ENCODE assay signal across 11 mouse cellular contexts in the genomic region with DNA sequence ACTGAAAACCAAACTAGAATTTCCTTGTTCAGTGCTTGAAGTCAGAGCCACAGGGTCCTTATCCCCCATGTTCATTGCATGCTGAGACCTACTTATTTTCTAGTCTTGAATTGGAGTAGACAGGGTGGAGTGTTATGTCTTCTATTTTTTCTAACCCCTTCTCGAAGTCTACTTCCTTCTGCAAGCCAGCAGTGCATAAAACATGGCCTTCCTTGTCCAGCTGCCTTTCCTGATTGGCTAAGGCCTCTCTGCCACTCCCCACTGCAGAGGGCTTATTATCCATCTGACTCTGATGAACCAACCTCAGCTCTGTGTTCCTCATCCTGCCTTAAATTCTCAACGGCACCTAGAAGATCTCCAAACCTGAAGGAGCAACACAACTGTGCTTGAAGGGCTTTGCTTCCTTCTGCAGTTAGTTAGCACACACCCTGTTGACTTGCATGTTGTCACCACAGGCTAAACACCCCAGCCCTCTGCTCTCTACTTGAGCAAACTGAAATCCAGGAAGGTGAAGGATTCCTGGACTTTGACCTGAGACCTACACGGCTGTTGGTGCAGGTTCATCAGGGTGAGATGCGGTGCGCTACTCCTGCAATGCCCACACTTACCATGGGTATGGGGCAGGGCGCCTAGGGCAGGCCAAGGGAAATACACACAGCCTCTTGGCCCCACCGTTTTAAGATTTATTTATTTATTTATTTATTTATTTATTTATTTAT.
DNase-seq lines count a peak whose midpoint lies in the region; ATAC-seq and TF ChIP-seq lines count a peak whose summit lies in the region.
"Had no signal": no experiment of that assay in that cellular context is flagged by ENCODE, and none has a peak within 500 bp of the region (broad histone marks: within the 10 kb centered on the region; RNA-seq: fewer than 3 reads in every experiment).

No protein-coding gene starts in this region.

- ATAC-seq in hindbrain, embryonic 11.5 days (ENCODE audit: low FRiP score): no peak
- no peak for ATAC-seq in midbrain, embryonic 12.5 days (ENCODE audit: low FRiP score, low read depth)
- no peak for ATAC-seq in midbrain, postnatal 0 days (ENCODE audit: low FRiP score)
- ATAC-seq in liver, embryonic 15.5 days (ENCODE audit: insufficient read depth): no peak

- H3K36me3 ChIP-seq in hindbrain, embryonic 10.5 days: peaks cover 21% of the 10 kb centered on the region
- H3K36me3 ChIP-seq in hindbrain, embryonic 11.5 days (ENCODE audit: control insufficient read depth, insufficient read depth, low read length): no peaks in the 10 kb centered on the region
- H3K36me3 ChIP-seq in midbrain, embryonic 12.5 days: 0 out of 2 replicates have a peak, but pooled peaks cover 6% of the 10 kb centered on the region
- no peaks in the 10 kb centered on the region for H3K36me3 ChIP-seq in midbrain, postnatal 0 days (ENCODE audit: insufficient read depth, low read length)
- H3K36me3 ChIP-seq in liver, embryonic 15.5 days (replicated peaks): 0 out of 2 replicates have a peak, but pooled peaks cover 21% of the 10 kb centered on the region
- peaks cover under 1% of the 10 kb centered on the region; the same call in 1 of the 2 replicates for H3K36me3 ChIP-seq in heart, embryonic 10.5 days
- H3K36me3 ChIP-seq: neural tube, embryonic 13.5 days had no signal

- no peak overlapping the region for H3K9ac ChIP-seq in hindbrain, embryonic 11.5 days (ENCODE audit: low read depth, low read length)
- no peak overlapping the region for H3K9ac ChIP-seq in midbrain, embryonic 12.5 days (replicated peaks)
- no peak overlapping the region for H3K9ac ChIP-seq in midbrain, postnatal 0 days (replicated peaks; ENCODE audit: low read length, poor library complexity, severe bottlenecking)
- H3K9ac ChIP-seq in liver, embryonic 15.5 days: no peak overlapping the region

- no peak overlapping the region for H3K4me2 ChIP-seq in hindbrain, embryonic 11.5 days (replicated peaks; ENCODE audit: low read depth, low read length)
- H3K4me2 ChIP-seq in midbrain, embryonic 12.5 days (replicated peaks): no peak overlapping the region
- H3K4me2 ChIP-seq in midbrain, postnatal 0 days (ENCODE audit: low read depth, low read length, poor library complexity, severe bottlenecking): no peak overlapping the region
- no peak overlapping the region for H3K4me2 ChIP-seq in liver, embryonic 15.5 days
- H3K4me2 ChIP-seq: neural tube, embryonic 13.5 days had no signal

- DNase-seq in hindbrain, embryonic 10.5 days (ENCODE audit: low spot score): no peak
- DNase-seq in hindbrain, embryonic 11.5 days (ENCODE audit: low spot score): no peak
- no peak for DNase-seq in midbrain, postnatal 0 days (ENCODE audit: low spot score)
- DNase-seq in testis, postnatal 14 days (ENCODE audit: low spot score): no peak
- DNase-seq in retina, embryonic 14.5 days (ENCODE audit: low spot score): no peak
- DNase-seq in heart, embryonic 10.5 days (ENCODE audit: low spot score): no peak
- DNase-seq: B cell, adult 2 months; cerebellum, adult 18-20 months had no signal

- H3K4me1 ChIP-seq in hindbrain, embryonic 10.5 days (replicated peaks): peaks cover 98% of the 10 kb centered on the region
- H3K4me1 ChIP-seq in hindbrain, embryonic 11.5 days (replicated peaks; ENCODE audit: control insufficient read depth, insufficient read depth, low read length): peaks cover 52% of the 10 kb centered on the region
- H3K4me1 ChIP-seq in midbrain, embryonic 12.5 days: peaks cover 96% of the 10 kb centered on the region
- H3K4me1 ChIP-seq in midbrain, postnatal 0 days (ENCODE audit: insufficient read depth, low read length): peaks cover 18% of the 10 kb centered on the region
- peaks cover 90% of the 10 kb centered on the region for H3K4me1 ChIP-seq in liver, embryonic 15.5 days (replicated peaks)
- H3K4me1 ChIP-seq in heart, embryonic 10.5 days: peaks cover 94% of the 10 kb centered on the region

- no peaks in the 10 kb centered on the region for H3K9me3 ChIP-seq in hindbrain, embryonic 10.5 days
- H3K9me3 ChIP-seq in hindbrain, embryonic 11.5 days (ENCODE audit: control insufficient read depth, low read length): no peaks in the 10 kb centered on the region
- no peaks in the 10 kb centered on the region for H3K9me3 ChIP-seq in midbrain, embryonic 12.5 days
- H3K9me3 ChIP-seq in midbrain, postnatal 0 days (ENCODE audit: low read length): no peaks in the 10 kb centered on the region
- H3K9me3 ChIP-seq in liver, embryonic 15.5 days (replicated peaks): no peaks in the 10 kb centered on the region
- no peaks in the 10 kb centered on the region for H3K9me3 ChIP-seq in heart, embryonic 10.5 days
- H3K9me3 ChIP-seq: neural tube, embryonic 13.5 days had no signal

- no peak for TF ChIP-seq CTCF in midbrain, postnatal 0 days (IDR thresholded peaks at IDR 0.05)

- WGBS in hindbrain, embryonic 10.5 days: 89% methylated on average over 7 of the region's 7 CpGs
- 79% methylated on average over 7 of the region's 7 CpGs for WGBS in hindbrain, embryonic 11.5 days
- WGBS in midbrain, embryonic 12.5 days: 91% methylated on average over 7 of the region's 7 CpGs
- WGBS in midbrain, postnatal 0 days: 84% methylated on average over 7 of the region's 7 CpGs
- 61% methylated on average over 7 of the region's 7 CpGs for WGBS in liver, embryonic 15.5 days (ENCODE audit: insufficient replicate concordance)
- 82% methylated on average over 7 of the region's 7 CpGs for WGBS in heart, embryonic 10.5 days

- no peaks in the 10 kb centered on the region for H3K27me3 ChIP-seq in hindbrain, embryonic 10.5 days (ENCODE audit: insufficient read depth, poor library complexity, severe bottlenecking)
- no peaks in the 10 kb centered on the region for H3K27me3 ChIP-seq in hindbrain, embryonic 11.5 days (ENCODE audit: control insufficient read depth, insufficient read depth, low read length)
- H3K27me3 ChIP-seq in midbrain, embryonic 12.5 days: no peaks in the 10 kb centered on the region
- H3K27me3 ChIP-seq in midbrain, postnatal 0 days (ENCODE audit: insufficient read depth, low read length): no peaks in the 10 kb centered on the region
- H3K27me3 ChIP-seq in liver, embryonic 15.5 days: no peaks in the 10 kb centered on the region
- no peaks in the 10 kb centered on the region for H3K27me3 ChIP-seq in heart, embryonic 10.5 days (ENCODE audit: insufficient read depth, poor library complexity, severe bottlenecking)
- H3K27me3 ChIP-seq: neural tube, embryonic 13.5 days had no signal

- no peak overlapping the region for H3K4me3 ChIP-seq in hindbrain, embryonic 10.5 days
- no peak overlapping the region for H3K4me3 ChIP-seq in hindbrain, embryonic 11.5 days (ENCODE audit: low read depth, low read length)
- H3K4me3 ChIP-seq in midbrain, embryonic 12.5 days: no peak overlapping the region
- no peak overlapping the region for H3K4me3 ChIP-seq in midbrain, postnatal 0 days (ENCODE audit: low read depth, low read length)
- no peak overlapping the region for H3K4me3 ChIP-seq in liver, embryonic 15.5 days (replicated peaks)
- no peak overlapping the region for H3K4me3 ChIP-seq in heart, embryonic 10.5 days
- H3K4me3 ChIP-seq: neural tube, embryonic 13.5 days had no signal

- H3K27ac ChIP-seq in hindbrain, embryonic 10.5 days: 0 out of 2 replicates have a peak overlapping the region, but pooled peaks have one; percentile 36
- H3K27ac ChIP-seq in hindbrain, embryonic 11.5 days (ENCODE audit: low read depth, low read length): no peak overlapping the region
- 0 out of 2 replicates have a peak overlapping the region, but pooled peaks have one; percentile 10 for H3K27ac ChIP-seq in midbrain, embryonic 12.5 days (replicated peaks)
- H3K27ac ChIP-seq in midbrain, postnatal 0 days (ENCODE audit: low read depth, low read length): no peak overlapping the region
- peak overlapping the region; percentile 60; the same call in 1 of the 2 replicates for H3K27ac ChIP-seq in liver, embryonic 15.5 days (replicated peaks)
- H3K27ac ChIP-seq in heart, embryonic 10.5 days: no peak overlapping the region
- H3K27ac ChIP-seq: neural tube, embryonic 13.5 days had no signal

Comparison
In these comparisons a context has a peak if more than half of its experiments do, and no peak if none do; other contexts are left out.
1. H3K27ac ChIP-seq: peak in hindbrain, embryonic 10.5 days (single experiment), midbrain, embryonic 12.5 days (single experiment) and liver, embryonic 15.5 days (single experiment); none in hindbrain, embryonic 11.5 days (single experiment), midbrain, postnatal 0 days (single experiment) and heart, embryonic 10.5 days (single experiment).